Mouse (Mus musculus): ENCODE measurements at regions not wholly inside any gene's neighbourhood (a gene's known extent, or its start where the extent isn't known, plus 50 kb on each side); places are given as distances from the start of the nearest gene placed in this dataset.

DNA sequence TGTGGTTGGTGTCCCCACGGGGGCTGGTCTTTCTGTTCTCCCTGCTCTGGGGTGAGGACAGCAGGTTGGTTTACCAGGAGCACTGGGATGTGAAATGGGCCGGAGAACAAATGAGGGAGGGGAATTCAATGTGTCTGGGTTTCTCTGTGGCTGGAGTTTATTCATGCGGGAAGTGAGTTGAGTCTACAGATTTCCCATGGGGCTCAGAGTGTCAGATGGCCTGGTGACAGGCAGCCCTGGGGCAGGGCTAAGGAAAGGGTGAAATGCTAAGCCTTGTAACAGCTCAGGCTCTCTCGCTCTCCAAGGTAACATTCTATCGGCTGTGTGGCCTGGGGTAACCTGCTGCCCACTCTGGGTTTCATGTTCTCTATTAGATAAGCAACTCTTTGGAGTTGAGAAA, 167.5 kb downstream of the Gm26897 start:
- TF ChIP-seq POLR2A (IDR thresholded peaks at IDR 0.05; ENCODE audit: insufficient read depth, low read depth, low read length): no peak
- no peak for TF ChIP-seq CTCF (IDR thresholded peaks at IDR 0.05; ENCODE audit: insufficient read depth, low read depth, low read length)
